Mouse (Mus musculus) neural tube, embryonic 15.5 days (tissue): Measurements from ENCODE around the gene Kptn. TPM values are rescaled to one million over a fixed set of nuclear protein-coding genes. Genes with fewer than 3 reads are reported as not detected.

Source experiments
- ATAC-seq: fragments of 200-750 bp; cut with Nextera tagmentation; 2 replicates; pipeline ENCODE4 v1.8.0; 2017; ENCODE audit warnings: mild to moderate bottlenecking, moderate TSS enrichment, moderate library complexity; ENCODE audit not compliant: low FRiP score
- H3K27ac ChIP-seq: fragments of 300-500 bp; sonication (generic); replicated peaks from 2 replicates; pipeline ENCODE4 v1.5.1; 2015; ENCODE audit warnings: mild to moderate bottlenecking, inconsistent platforms
- H3K27me3 ChIP-seq: fragments of 300-500 bp; sonication (generic); replicated peaks from 2 replicates; pipeline ENCODE4 v1.6.1; 2015; ENCODE audit warnings: inconsistent platforms
- H3K36me3 ChIP-seq: fragments of 300-500 bp; sonication (generic); 2 replicates; pipeline ENCODE4 v1.6.1; 2015; ENCODE audit warnings: inconsistent platforms
- H3K4me1 ChIP-seq: fragments of 300-500 bp; sonication (generic); 2 replicates; pipeline ENCODE4 v1.6.1; 2015; ENCODE audit warnings: inconsistent platforms
- H3K4me2 ChIP-seq: fragments of 300-500 bp; sonication (generic); 2 replicates; pipeline ENCODE4 v1.6.1; 2015; ENCODE audit warnings: inconsistent platforms, mild to moderate bottlenecking, moderate library complexity
- H3K4me3 ChIP-seq: fragments of 300-500 bp; sonication (generic); replicated peaks from 2 replicates; pipeline ENCODE4 v1.5.1; 2015; ENCODE audit warnings: mild to moderate bottlenecking, inconsistent platforms
- H3K9ac ChIP-seq: fragments of 300-500 bp; sonication (generic); replicated peaks from 2 replicates; pipeline ENCODE4 v1.6.1; 2015; ENCODE audit warnings: mild to moderate bottlenecking, inconsistent platforms
- H3K9me3 ChIP-seq: fragments of 300-500 bp; sonication (generic); replicated peaks from 2 replicates; pipeline ENCODE4 v1.6.1; 2016; ENCODE audit warnings: inconsistent platforms
- WGBS: fragments of 180-500 bp; shearing (Covaris S2); methylation state at CpG from one replicate; pipeline ENCODE4 v1.1.7; 2015; ENCODE audit warnings: mixed read lengths; 5-methylcytosine and 5-hydroxymethylcytosine counted together
- polyA plus RNA-seq: library from polyadenylated mRNA; unstranded; fragments of >200 nt; fragmentation: Nextera tagmentation; extraction: Ambion mirVana; gene quantifications from 2 replicates; pipeline ENCODE4 v1.2.1, GENCODE M21; 2015

The Kptn gene
- polyA plus RNA-seq, 1 experiment from 2014 or later, result 45.8 TPM

GRCm38 (mm10) chr7:16149241-16149640 is 29.5 kb downstream of the Kptn start:
- Histone ChIP-seq H3K9ac (no peak overlapping the region), H3K27ac (no peak overlapping the region), H3K9me3 (no peaks in the 10 kb centered on the region), H3K4me3 (no peak overlapping the region), H3K4me2 (no peak overlapping the region), H3K27me3 (no peaks in the 10 kb centered on the region), H3K36me3 (peaks cover 5% of the 10 kb centered on the region; the same call in 1 of the 2 replicates), H3K4me1 (peaks cover 14% of the 10 kb centered on the region)
- 60% methylated on average over 5 of the region's 5 CpGs for WGBS
- ATAC-seq, result no peak

- Histone ChIP-seq H3K27ac (no peak overlapping the region), H3K4me3 (no peak overlapping the region), H3K9ac (no peak overlapping the region), H3K4me1 (peaks cover 14% of the 10 kb centered on the region), H3K9me3 (no peaks in the 10 kb centered on the region), H3K27me3 (no peaks in the 10 kb centered on the region), H3K4me2 (no peak overlapping the region), H3K36me3 (peaks cover 9% of the 10 kb centered on the region; the same call in 1 of the 2 replicates)
- ATAC-seq, result no peak
- 85% methylated on average over 9 of the region's 9 CpGs for WGBS
These were observed 30.8 kb downstream of the Kptn start for GRCm38 (mm10) chr7:16150191-16151145.

GRCm38 (mm10) chr7:16153522-16153921 is 33.8 kb downstream of the Kptn start:
- peak overlapping the region; percentile 28; the same call in 1 of the 2 replicates for H3K27ac ChIP-seq
- peaks cover 15% of the 10 kb centered on the region for H3K36me3 ChIP-seq
- no peak overlapping the region for H3K9ac ChIP-seq
- no peak overlapping the region for H3K4me3 ChIP-seq
- peak; percentile 83 for ATAC-seq
- no peak overlapping the region for H3K4me2 ChIP-seq
- H3K9me3 ChIP-seq, result no peaks in the 10 kb centered on the region
- peaks cover 13% of the 10 kb centered on the region for H3K27me3 ChIP-seq
- 18% methylated on average over 10 of the region's 10 CpGs for WGBS
- H3K4me1 ChIP-seq, result peaks cover 9% of the 10 kb centered on the region

- H3K9ac ChIP-seq, result no peak overlapping the region
- 77% methylated on average over 9 of the region's 9 CpGs for WGBS
- no peak for ATAC-seq
These were observed 35.6 kb downstream of the Kptn start for GRCm38 (mm10) chr7:16155132-16155872.

GRCm38 (mm10) chr7:16156105-16156714 is 36.5 kb downstream of the Kptn start:
- peaks cover 15% of the 10 kb centered on the region for H3K36me3 ChIP-seq
- no peak overlapping the region for H3K9ac ChIP-seq
- H3K27ac ChIP-seq, result no peak overlapping the region
- H3K4me3 ChIP-seq, result no peak overlapping the region
- no peak overlapping the region for H3K4me2 ChIP-seq
- no peaks in the 10 kb centered on the region for H3K9me3 ChIP-seq
- peaks cover 13% of the 10 kb centered on the region for H3K27me3 ChIP-seq
- peaks cover 14% of the 10 kb centered on the region for H3K4me1 ChIP-seq
- 84% methylated on average over 8 of the region's 8 CpGs for WGBS
- ATAC-seq, result no peak

More at GRCm38 (mm10) chr7:16155132-16155872, 35.6 kb downstream of the Kptn start:
- H3K27me3 ChIP-seq, result peaks cover 13% of the 10 kb centered on the region
- peaks cover 15% of the 10 kb centered on the region for H3K36me3 ChIP-seq
- peaks cover 14% of the 10 kb centered on the region for H3K4me1 ChIP-seq
- no peaks in the 10 kb centered on the region for H3K9me3 ChIP-seq
- H3K4me3 ChIP-seq, result no peak overlapping the region
- no peak overlapping the region for H3K27ac ChIP-seq
- H3K4me2 ChIP-seq, result no peak overlapping the region

- H3K9me3 ChIP-seq, result no peaks in the 10 kb centered on the region
- peak overlapping the region; percentile 45 for H3K4me2 ChIP-seq
- no peak overlapping the region for H3K27ac ChIP-seq
- no peak for ATAC-seq
- peaks cover 9% of the 10 kb centered on the region for H3K4me1 ChIP-seq
- H3K27me3 ChIP-seq, result peaks cover 13% of the 10 kb centered on the region
- peaks cover 15% of the 10 kb centered on the region for H3K36me3 ChIP-seq
- WGBS, result 11% methylated on average over 39 of the region's 39 CpGs
- H3K9ac ChIP-seq, result 0 out of 2 replicates have a peak overlapping the region, but pooled peaks have one; percentile 4
- 0 out of 2 replicates have a peak overlapping the region, but pooled peaks have one; percentile 6 for H3K4me3 ChIP-seq
These were observed 39.0 kb downstream of the Kptn start for GRCm38 (mm10) chr7:16158735-16159134.

GRCm38 (mm10) chr7:16160702-16161101 is 41.0 kb downstream of the Kptn start:
- Histone ChIP-seq H3K4me3 (no peak overlapping the region), H3K9me3 (no peaks in the 10 kb centered on the region), H3K9ac (no peak overlapping the region), H3K27me3 (peaks cover 13% of the 10 kb centered on the region), H3K36me3 (peaks cover 6% of the 10 kb centered on the region), H3K4me2 (no peak overlapping the region), H3K4me1 (peaks cover 8% of the 10 kb centered on the region), H3K27ac (no peak overlapping the region)
- WGBS, result 68% methylated on average over 3 of the region's 3 CpGs
- ATAC-seq, result no peak

GRCm38 (mm10) chr7:16161302-16161701 is 41.6 kb downstream of the Kptn start:
- no peak overlapping the region for H3K27ac ChIP-seq
- H3K27me3 ChIP-seq, result peaks cover 13% of the 10 kb centered on the region
- no peak overlapping the region for H3K4me3 ChIP-seq
- peaks cover 8% of the 10 kb centered on the region for H3K4me1 ChIP-seq
- WGBS, result 90% methylated on average over 9 of the region's 9 CpGs
- H3K9ac ChIP-seq, result no peak overlapping the region
- H3K36me3 ChIP-seq, result peaks cover 6% of the 10 kb centered on the region
- no peaks in the 10 kb centered on the region for H3K9me3 ChIP-seq
- ATAC-seq, result no peak
- no peak overlapping the region for H3K4me2 ChIP-seq

GRCm38 (mm10) chr7:16162036-16162435 is 42.3 kb downstream of the Kptn start:
- no peak for ATAC-seq
- peaks cover 12% of the 10 kb centered on the region for H3K27me3 ChIP-seq
- 66% methylated on average over 7 of the region's 7 CpGs for WGBS
- no peaks in the 10 kb centered on the region for H3K9me3 ChIP-seq
- H3K4me3 ChIP-seq, result no peak overlapping the region
- no peak overlapping the region for H3K27ac ChIP-seq
- no peak overlapping the region for H3K9ac ChIP-seq
- peaks cover 8% of the 10 kb centered on the region for H3K4me1 ChIP-seq
- H3K4me2 ChIP-seq, result no peak overlapping the region
- peaks cover 5% of the 10 kb centered on the region for H3K36me3 ChIP-seq

- Histone ChIP-seq H3K27ac (peak overlapping the region; percentile 86), H3K4me3 (no peak overlapping the region), H3K36me3 (peaks cover under 1% of the 10 kb centered on the region; the same call in 1 of the 2 replicates), H3K9ac (no peak overlapping the region), H3K4me2 (no peak overlapping the region), H3K9me3 (no peaks in the 10 kb centered on the region), H3K4me1 (peaks cover 49% of the 10 kb centered on the region), H3K27me3 (no peaks in the 10 kb centered on the region)
- 0% methylated on average over 1 of the region's 1 CpGs for WGBS
- no peak for ATAC-seq
These were observed 52.5 kb downstream of the Kptn start for GRCm38 (mm10) chr7:16172141-16172581.

GRCm38 (mm10) chr7:16172586-16173140 is 53.0 kb downstream of the Kptn start:
- peak overlapping the region; percentile 86 for H3K27ac ChIP-seq
- no peak for ATAC-seq

More at GRCm38 (mm10) chr7:16172586-16173140, 53.0 kb downstream of the Kptn start:
- H3K9me3 ChIP-seq, result no peaks in the 10 kb centered on the region
- H3K4me1 ChIP-seq, result peaks cover 51% of the 10 kb centered on the region
- WGBS, result 0% methylated on average over 1 of the region's 1 CpGs
- 0 out of 2 replicates have a peak overlapping the region, but pooled peaks have one; percentile 30 for H3K9ac ChIP-seq
- H3K27me3 ChIP-seq, result no peaks in the 10 kb centered on the region
- peaks cover 5% of the 10 kb centered on the region; the same call in 1 of the 2 replicates for H3K36me3 ChIP-seq
- 0 out of 2 replicates have a peak overlapping the region, but pooled peaks have one; percentile 6 for H3K4me2 ChIP-seq
- no peak overlapping the region for H3K4me3 ChIP-seq
